ENCODE assay signal across 24 mouse cellular contexts in genomic region chr13:89496569-89496968, GRCm38 (mm10). TPM values are rescaled to one million over a fixed set of nuclear protein-coding genes. Genes with fewer than 3 reads are reported as not detected.
"Had no signal": no experiment of that assay in that cellular context is flagged by ENCODE, and none has a peak within 500 bp of the region (broad histone marks: within the 10 kb centered on the region; RNA-seq: fewer than 3 reads in every experiment).

No protein-coding gene starts in this region.

- H3K36me3 ChIP-seq: heart, embryonic 15.5 days; hindbrain, embryonic 13.5 days; hindbrain, embryonic 15.5 days; limb, embryonic 13.5 days; limb, embryonic 15.5 days; liver, embryonic 12.5 days had no signal

- DNase-seq: forebrain, postnatal 0 days; gastrocnemius, postnatal 14 days; gastrocnemius, postnatal 36 days; heart, adult 11 months; heart, adult 2 months; heart, postnatal 14 days; kidney, adult 11 months; kidney, adult 8-10 months; kidney, postnatal 10 days; kidney, postnatal 36 days; layer of hippocampus, adult 9-11 months; layer of hippocampus, postnatal 36 days; left cerebral cortex, postnatal 4 days had no signal

- H3K4me1 ChIP-seq: heart, embryonic 15.5 days; hindbrain, embryonic 13.5 days; hindbrain, embryonic 15.5 days; limb, embryonic 13.5 days; limb, embryonic 15.5 days had no signal

- H3K4me3 ChIP-seq: heart, adult 2 months; heart, embryonic 15.5 days; hindbrain, embryonic 13.5 days; hindbrain, embryonic 15.5 days; limb, embryonic 13.5 days; limb, embryonic 15.5 days; liver, embryonic 12.5 days had no signal

- H3K9me3 ChIP-seq: heart, embryonic 15.5 days; hindbrain, embryonic 13.5 days; hindbrain, embryonic 15.5 days; limb, embryonic 13.5 days; limb, embryonic 15.5 days; liver, embryonic 12.5 days had no signal

- ATAC-seq: forebrain, postnatal 0 days; hindbrain, postnatal 0 days; intestine, embryonic 16.5 days; liver, embryonic 12.5 days had no signal

- H3K4me2 ChIP-seq: heart, embryonic 15.5 days; hindbrain, embryonic 13.5 days; hindbrain, embryonic 15.5 days; limb, embryonic 13.5 days; limb, embryonic 15.5 days; liver, embryonic 12.5 days had no signal

- H3K9ac ChIP-seq: forebrain, postnatal 0 days; heart, embryonic 15.5 days; hindbrain, embryonic 13.5 days; hindbrain, embryonic 15.5 days; limb, embryonic 13.5 days; limb, embryonic 15.5 days; liver, embryonic 12.5 days; liver, embryonic 14.5 days had no signal

- H3K27ac ChIP-seq: heart, adult 2 months; heart, embryonic 15.5 days; hindbrain, embryonic 13.5 days; hindbrain, embryonic 15.5 days; hindbrain, postnatal 0 days; limb, embryonic 13.5 days; limb, embryonic 15.5 days; liver, embryonic 12.5 days; liver, embryonic 14.5 days had no signal

- H3K27me3 ChIP-seq: heart, embryonic 15.5 days; hindbrain, embryonic 13.5 days; hindbrain, embryonic 15.5 days; limb, embryonic 13.5 days; limb, embryonic 15.5 days; liver, embryonic 12.5 days had no signal

RNA-seq across cellular contexts. Expression of gene Hapln1, which starts 43.0 kb away (rescaled TPM):
- total RNA-seq: gastrocnemius, adult 18-20 months; hematopoietic stem cell, adult 5-6 weeks had no signal
